Mouse (Mus musculus): ENCODE data around the gene Cox4i1. TPM values are rescaled to one million over a fixed set of nuclear protein-coding genes. Genes with fewer than 3 reads are reported as not detected.

Gene Cox4i1
- polyA plus RNA-seq, 1 experiment = 2,917 TPM

- Histone ChIP-seq H3K4me3 (replicated peaks; ENCODE audit: insufficient read depth, low read depth, low read length) (no peak overlapping the region), H3K4me1 (ENCODE audit: control insufficient read depth, insufficient read depth, low read length) (no peaks in the 10 kb centered on the region; the same call in 1 of the 2 replicates), H3K27me3 (ENCODE audit: control insufficient read depth, insufficient read depth, low read length) (no peaks in the 10 kb centered on the region), H3K27ac (ENCODE audit: insufficient read depth, low read length) (no peak overlapping the region)
- TF ChIP-seq CTCF (IDR thresholded peaks at IDR 0.05; ENCODE audit: borderline replicate concordance, insufficient read depth, low read depth, low read length) = no peak
- TF ChIP-seq POLR2A (IDR thresholded peaks at IDR 0.05; ENCODE audit: borderline replicate concordance, insufficient read depth, low read length) = no peak
- DNase-seq = no peak
Measured at GRCm38 (mm10) chr8:120697979-120698272, 29.9 kb downstream of the Cox4i1 start.

DNA sequence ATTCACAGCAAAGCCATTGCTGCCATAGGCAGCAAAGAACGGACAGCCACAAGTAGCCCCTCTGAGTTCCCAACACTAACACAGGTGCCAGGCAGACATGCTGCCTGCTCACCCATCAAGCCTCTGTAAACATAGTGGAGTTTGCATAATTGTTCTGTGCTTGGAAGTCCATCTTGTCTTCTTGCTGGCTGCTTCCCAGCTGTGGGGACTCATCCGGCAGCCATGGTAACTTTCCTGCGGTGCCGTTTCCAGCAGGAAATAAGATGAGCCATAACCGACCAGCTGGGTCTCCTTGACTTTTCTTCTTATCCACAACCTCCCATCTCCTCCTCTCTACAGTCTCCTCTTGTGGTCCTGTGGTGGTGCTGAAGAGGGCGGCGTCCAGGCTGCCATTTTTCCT lies 30.4 kb downstream of the Cox4i1 start:
- DNase-seq = no peak
- no peaks in the 10 kb centered on the region for H3K27me3 ChIP-seq (ENCODE audit: control insufficient read depth, insufficient read depth, low read length)
- no peak overlapping the region for H3K27ac ChIP-seq (ENCODE audit: insufficient read depth, low read length)
- H3K4me1 ChIP-seq (ENCODE audit: control insufficient read depth, insufficient read depth, low read length) = no peaks in the 10 kb centered on the region; the same call in 1 of the 2 replicates
- no peak for TF ChIP-seq CTCF (IDR thresholded peaks at IDR 0.05; ENCODE audit: borderline replicate concordance, insufficient read depth, low read depth, low read length)
- no peak for TF ChIP-seq POLR2A (IDR thresholded peaks at IDR 0.05; ENCODE audit: borderline replicate concordance, insufficient read depth, low read length)
- H3K4me3 ChIP-seq (replicated peaks; ENCODE audit: insufficient read depth, low read depth, low read length) = no peak overlapping the region
- WGBS = 40% methylated on average over 7 of the region's 7 CpGs

DNA sequence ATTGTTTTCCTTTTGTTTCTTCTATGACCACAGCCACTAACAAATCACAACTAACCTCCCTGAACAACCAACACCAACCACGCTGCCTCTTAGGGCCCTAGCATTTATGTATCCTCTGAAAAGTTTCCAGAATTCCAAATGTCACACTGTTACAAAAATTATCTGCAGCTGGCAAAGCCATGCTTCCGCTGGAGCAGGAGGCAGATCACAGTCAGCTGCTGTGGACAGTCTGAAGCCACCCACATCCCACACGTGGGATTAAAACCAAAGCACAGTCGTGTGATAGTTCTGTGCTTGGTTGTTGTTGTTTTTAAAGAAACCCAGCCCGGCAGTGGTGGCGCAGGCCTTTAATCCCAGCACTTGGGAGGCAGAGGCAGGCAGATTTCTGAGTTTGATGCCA lies 31.1 kb downstream of the Cox4i1 start:
- no peak for DNase-seq
- Histone ChIP-seq H3K4me1 (ENCODE audit: control insufficient read depth, insufficient read depth, low read length) (no peaks in the 10 kb centered on the region; the same call in 1 of the 2 replicates), H3K27me3 (ENCODE audit: control insufficient read depth, insufficient read depth, low read length) (no peaks in the 10 kb centered on the region), H3K4me3 (replicated peaks; ENCODE audit: insufficient read depth, low read depth, low read length) (no peak overlapping the region), H3K27ac (ENCODE audit: insufficient read depth, low read length) (no peak overlapping the region)
- WGBS = 66% methylated on average over 6 of the region's 6 CpGs
- TF ChIP-seq POLR2A (IDR thresholded peaks at IDR 0.05; ENCODE audit: borderline replicate concordance, insufficient read depth, low read length) (no peak), CTCF (IDR thresholded peaks at IDR 0.05; ENCODE audit: borderline replicate concordance, insufficient read depth, low read depth, low read length) (no peak)

DNA sequence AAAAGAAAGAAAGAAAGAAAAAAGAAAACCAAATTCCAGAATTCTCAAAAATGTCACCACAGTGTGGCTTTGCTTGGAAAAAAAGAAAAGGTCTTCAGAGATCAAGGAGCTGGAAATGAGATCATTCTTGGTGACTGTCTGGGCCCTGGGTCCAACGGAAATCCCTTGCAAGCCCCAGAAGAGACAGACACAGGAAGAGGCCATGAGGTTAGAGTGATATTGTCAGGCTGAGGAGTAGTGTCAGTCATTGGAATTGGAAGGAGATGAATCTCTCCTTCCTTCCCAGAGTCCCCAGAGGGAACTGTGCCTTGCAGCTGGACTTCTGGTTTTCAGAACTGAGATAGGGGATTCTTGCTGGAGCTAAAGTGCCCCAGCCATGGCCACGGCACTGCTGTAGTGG lies 31.5 kb downstream of the Cox4i1 start:
- H3K27me3 ChIP-seq (ENCODE audit: control insufficient read depth, insufficient read depth, low read length) = no peaks in the 10 kb centered on the region
- 91% methylated on average over 2 of the region's 2 CpGs for WGBS
- no peak overlapping the region for H3K4me3 ChIP-seq (replicated peaks; ENCODE audit: insufficient read depth, low read depth, low read length)
- H3K27ac ChIP-seq (ENCODE audit: insufficient read depth, low read length) = no peak overlapping the region
- no peak for DNase-seq
- no peaks in the 10 kb centered on the region; the same call in 1 of the 2 replicates for H3K4me1 ChIP-seq (ENCODE audit: control insufficient read depth, insufficient read depth, low read length)
- TF ChIP-seq POLR2A (IDR thresholded peaks at IDR 0.05; ENCODE audit: borderline replicate concordance, insufficient read depth, low read length) (no peak), CTCF (IDR thresholded peaks at IDR 0.05; ENCODE audit: borderline replicate concordance, insufficient read depth, low read depth, low read length) (no peak)

DNA sequence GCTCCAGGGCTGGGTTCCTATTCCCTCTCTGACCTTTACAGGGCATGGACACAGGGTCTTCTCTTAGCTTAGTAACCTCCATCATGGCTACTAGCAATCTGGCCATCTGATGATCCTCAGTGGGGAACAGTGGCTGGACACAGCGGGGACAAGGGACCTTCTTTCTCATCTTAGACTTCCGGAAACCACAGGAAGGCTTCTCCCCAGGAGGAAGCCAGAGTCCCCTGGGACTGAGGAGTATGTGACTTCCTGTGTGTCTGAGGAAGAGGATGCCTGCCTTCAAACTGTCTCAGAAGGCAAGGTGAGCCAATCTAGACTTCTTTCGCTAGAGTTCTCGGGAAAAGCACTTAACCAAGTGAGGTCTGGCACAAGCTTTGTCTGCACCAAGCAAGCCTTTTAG lies 32.0 kb downstream of the Cox4i1 start:
- TF ChIP-seq POLR2A (IDR thresholded peaks at IDR 0.05; ENCODE audit: borderline replicate concordance, insufficient read depth, low read length) (no peak), CTCF (IDR thresholded peaks at IDR 0.05; ENCODE audit: borderline replicate concordance, insufficient read depth, low read depth, low read length) (no peak)
- Histone ChIP-seq H3K4me1 (ENCODE audit: control insufficient read depth, insufficient read depth, low read length) (no peaks in the 10 kb centered on the region; the same call in 1 of the 2 replicates), H3K27me3 (ENCODE audit: control insufficient read depth, insufficient read depth, low read length) (no peaks in the 10 kb centered on the region), H3K27ac (ENCODE audit: insufficient read depth, low read length) (no peak overlapping the region), H3K4me3 (replicated peaks; ENCODE audit: insufficient read depth, low read depth, low read length) (no peak overlapping the region)
- WGBS = 87% methylated on average over 4 of the region's 4 CpGs
- no peak for DNase-seq

DNA sequence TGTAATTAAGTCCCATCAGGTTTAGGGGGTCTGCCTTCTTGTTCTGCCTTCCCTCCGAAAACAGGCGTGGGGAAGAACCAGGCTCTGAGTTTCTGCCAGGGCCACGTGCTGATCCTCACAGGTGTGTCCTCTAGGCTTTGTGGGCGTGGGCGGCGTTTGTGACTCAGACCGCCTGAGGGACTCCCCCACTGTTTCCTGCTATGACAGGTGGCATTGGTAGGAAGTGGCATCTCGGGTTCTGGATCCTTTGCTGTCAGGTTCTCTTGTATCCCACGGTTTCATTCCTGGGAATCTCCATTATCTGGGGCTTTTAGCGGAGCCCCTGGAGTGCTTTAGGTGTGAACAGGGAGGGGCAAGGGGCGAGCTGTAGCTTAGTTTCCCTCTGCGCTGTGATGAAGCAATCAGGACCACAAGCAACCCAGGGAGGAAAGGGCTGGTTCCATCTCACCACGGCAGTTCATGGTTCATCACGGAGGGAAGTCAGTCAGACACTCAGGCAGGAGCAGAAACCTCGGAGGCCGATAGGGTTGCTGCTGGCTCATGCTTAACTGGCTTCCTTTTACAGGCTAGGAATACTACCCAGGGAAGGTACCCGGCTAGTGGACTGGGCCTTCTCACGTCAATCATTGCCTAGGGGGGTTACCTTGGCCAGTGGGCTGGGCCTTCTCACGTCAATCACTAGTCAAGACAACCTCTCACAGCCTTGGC lies 33.9 kb downstream of the Cox4i1 start:
- Histone ChIP-seq H3K4me1 (ENCODE audit: control insufficient read depth, insufficient read depth, low read length) (no peaks in the 10 kb centered on the region; the same call in 1 of the 2 replicates), H3K27ac (ENCODE audit: insufficient read depth, low read length) (no peak overlapping the region), H3K4me3 (replicated peaks; ENCODE audit: insufficient read depth, low read depth, low read length) (no peak overlapping the region), H3K27me3 (ENCODE audit: control insufficient read depth, insufficient read depth, low read length) (no peaks in the 10 kb centered on the region)
- DNase-seq = peak; percentile 32 to 45
- TF ChIP-seq CTCF (IDR thresholded peaks at IDR 0.05; ENCODE audit: borderline replicate concordance, insufficient read depth, low read depth, low read length) (no peak), POLR2A (IDR thresholded peaks at IDR 0.05; ENCODE audit: borderline replicate concordance, insufficient read depth, low read length) (no peak)
- 58% methylated on average over 19 of the region's 19 CpGs for WGBS

GRCm38 (mm10) chr8:120704203-120704602 lies 36.2 kb downstream of the Cox4i1 start:
- TF ChIP-seq POLR2A (IDR thresholded peaks at IDR 0.05; ENCODE audit: borderline replicate concordance, insufficient read depth, low read length) = no peak
- TF ChIP-seq CTCF (IDR thresholded peaks at IDR 0.05; ENCODE audit: borderline replicate concordance, insufficient read depth, low read depth, low read length) = no peak
- no peak overlapping the region for H3K27ac ChIP-seq (ENCODE audit: insufficient read depth, low read length)
- no peak overlapping the region for H3K4me3 ChIP-seq (replicated peaks; ENCODE audit: insufficient read depth, low read depth, low read length)
- no peaks in the 10 kb centered on the region; the same call in 1 of the 2 replicates for H3K4me1 ChIP-seq (ENCODE audit: control insufficient read depth, insufficient read depth, low read length)
- no peaks in the 10 kb centered on the region for H3K27me3 ChIP-seq (ENCODE audit: control insufficient read depth, insufficient read depth, low read length)
- WGBS = 86% methylated on average over 9 of the region's 9 CpGs
- no peak for DNase-seq

DNA sequence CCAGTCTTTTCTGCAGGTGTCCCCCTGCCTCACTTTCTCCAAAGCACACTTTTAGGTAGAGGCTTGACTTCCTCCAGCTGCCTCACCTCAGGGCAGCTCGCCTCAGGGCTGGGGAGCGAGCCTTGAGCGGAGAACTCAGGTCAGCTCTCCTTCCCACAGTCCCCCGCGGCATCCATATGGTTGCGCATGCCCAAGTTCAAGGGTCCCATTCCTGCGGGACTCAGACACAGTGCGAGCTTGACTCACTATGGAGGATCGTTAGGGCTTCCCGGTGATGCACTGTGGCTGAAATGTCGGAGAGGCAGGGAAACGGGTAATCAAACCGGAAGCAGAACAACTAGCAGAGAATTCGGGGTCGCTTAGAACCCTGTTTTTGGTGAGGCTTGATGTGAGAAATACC lies 37.1 kb downstream of the Cox4i1 start:
- TF ChIP-seq POLR2A (IDR thresholded peaks at IDR 0.05; ENCODE audit: borderline replicate concordance, insufficient read depth, low read length) (no peak), CTCF (IDR thresholded peaks at IDR 0.05; ENCODE audit: borderline replicate concordance, insufficient read depth, low read depth, low read length) (no peak)
- no peak overlapping the region for H3K4me3 ChIP-seq (replicated peaks; ENCODE audit: insufficient read depth, low read depth, low read length)
- no peaks in the 10 kb centered on the region for H3K27me3 ChIP-seq (ENCODE audit: control insufficient read depth, insufficient read depth, low read length)
- no peaks in the 10 kb centered on the region; the same call in 1 of the 2 replicates for H3K4me1 ChIP-seq (ENCODE audit: control insufficient read depth, insufficient read depth, low read length)
- WGBS = 89% methylated on average over 15 of the region's 15 CpGs
- DNase-seq = no peak
- no peak overlapping the region for H3K27ac ChIP-seq (ENCODE audit: insufficient read depth, low read length)
